Mouse (Mus musculus): ENCODE measurements around the gene H2-M10.6. TPM values are rescaled to one million over a fixed set of nuclear protein-coding genes. Genes with fewer than 3 reads are reported as not detected.
"Not testable (repeated sequence)": the region's sequence is repeated elsewhere in the genome, so short reads cannot be mapped to it uniquely, and the experiment has no call there.

The H2-M10.6 gene
- not detected for total RNA-seq (2022)

- DNase-seq (ENCODE audit: low spot score): no peak
These were observed at the start of gene H2-M10.6 for GRCm38 (mm10) chr17:36811871-36812270. TSS of gene H2-M10.6 (plus strand) at chr17:36812171.

DNA sequence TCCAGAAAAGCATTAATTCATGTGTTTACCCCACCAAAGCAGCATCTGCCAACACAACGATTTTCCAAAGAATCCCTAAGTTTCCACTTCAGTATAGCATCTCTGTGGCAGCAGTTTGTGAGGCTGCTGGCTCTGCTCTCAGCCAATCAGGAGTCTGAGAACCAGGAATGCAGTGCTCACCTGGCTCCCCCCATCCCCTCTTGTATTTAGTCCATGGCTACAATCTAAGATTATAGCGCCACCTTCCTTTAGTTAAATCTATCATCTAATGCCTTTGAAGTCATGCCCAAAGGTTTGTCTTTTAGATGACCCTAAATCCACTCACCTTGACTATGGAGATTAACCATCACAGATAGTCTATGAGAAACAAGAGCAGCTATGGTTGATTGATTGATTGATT is 48.2 kb upstream of the H2-M10.6 start:
- DNase-seq (ENCODE audit: low spot score): no peak

DNA sequence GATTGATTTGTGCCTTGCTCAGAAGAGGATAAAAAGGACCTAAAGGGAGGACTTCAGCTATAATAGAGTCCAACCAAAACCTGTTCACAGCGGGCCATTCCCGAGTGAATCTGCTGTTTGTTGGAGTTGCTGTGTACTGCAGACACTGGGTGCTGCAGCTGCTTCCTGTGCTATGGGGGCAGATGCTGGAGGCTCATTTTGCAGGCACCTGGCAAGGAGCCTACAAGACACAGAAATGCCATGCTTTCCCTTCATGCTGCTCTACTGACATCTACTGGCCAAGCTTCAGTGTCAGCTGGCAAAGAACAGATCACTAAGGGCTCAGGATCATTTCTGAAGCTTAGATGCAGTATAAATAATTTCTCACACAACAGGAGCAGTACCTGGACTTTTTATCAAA is 47.7 kb upstream of the H2-M10.6 start:
- not testable (repeated sequence) for DNase-seq (ENCODE audit: low spot score)

DNA sequence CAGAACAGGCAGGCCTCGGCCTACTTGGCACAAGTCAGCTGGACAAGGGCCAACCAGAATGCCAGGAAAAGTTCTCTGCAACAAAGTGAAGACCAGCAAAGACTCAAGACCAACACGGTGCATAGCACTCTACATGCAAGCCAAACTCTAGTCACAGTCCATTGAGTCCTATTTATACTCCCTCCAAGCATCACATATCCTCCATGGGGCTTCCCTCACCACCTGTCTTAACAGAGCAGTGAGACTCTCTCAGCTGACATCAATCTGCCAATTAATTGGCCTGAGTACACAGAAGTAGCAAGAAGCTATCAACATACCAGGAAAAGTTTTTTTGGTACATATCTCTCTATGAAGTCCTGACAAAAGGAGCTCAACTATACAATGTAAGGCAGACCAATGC is 46.6 kb upstream of the H2-M10.6 start:
- DNase-seq (ENCODE audit: low spot score): not testable (repeated sequence)

DNA sequence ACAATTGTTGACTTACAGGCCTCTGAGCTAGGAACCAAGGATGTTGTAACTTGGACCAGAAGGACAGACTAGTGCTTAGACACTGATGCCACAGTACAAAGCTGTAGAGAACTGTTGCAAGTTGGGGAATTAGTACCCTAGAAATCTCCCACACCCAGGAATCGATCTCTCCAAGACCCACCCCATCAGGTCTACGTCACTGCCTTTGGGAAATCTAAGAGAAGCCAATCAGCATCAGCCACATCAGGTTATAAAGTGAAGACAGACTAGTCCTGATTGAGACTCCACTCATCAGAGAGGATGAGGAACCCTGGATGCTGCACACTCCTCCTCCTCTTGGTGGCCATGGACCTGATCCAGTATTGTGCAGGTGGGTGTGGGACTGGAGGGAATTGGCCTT is 39.4 kb upstream of the H2-M10.6 start, which contains the start of gene H2-M10.5:
Gene H2-M10.5 (plus strand): TSS at position 301 of the 400 bp plus-strand sequence.
- DNase-seq (ENCODE audit: low spot score): not testable (repeated sequence)

GRCm38 (mm10) chr17:36781533-36781932 is 30.4 kb upstream of the H2-M10.6 start:
- no peak for DNase-seq (ENCODE audit: low spot score)

DNA sequence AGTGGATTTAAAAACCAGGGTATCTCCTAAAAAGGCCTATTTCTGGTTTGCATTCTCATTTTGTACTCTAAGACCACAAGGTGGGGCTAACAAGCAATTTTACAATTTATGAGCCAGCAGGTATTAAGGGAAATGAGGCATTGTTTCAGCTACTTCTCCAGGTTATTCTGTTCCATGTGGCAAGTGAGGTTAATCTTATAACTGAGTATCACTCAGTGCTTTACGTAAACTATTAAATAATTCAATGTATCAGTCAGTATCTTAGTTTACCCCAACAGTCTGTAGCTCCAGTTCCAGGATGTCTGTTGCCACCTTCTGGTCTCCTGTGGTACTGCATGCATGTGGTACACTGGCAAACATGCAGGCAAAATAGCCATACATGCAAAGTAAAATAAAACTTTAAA is 25.5 kb upstream of the H2-M10.6 start:
- DNase-seq (ENCODE audit: low spot score): peak; percentile 18

- no peak for DNase-seq (ENCODE audit: low spot score)
These were observed 23.6 kb upstream of the H2-M10.6 start for GRCm38 (mm10) chr17:36788351-36788750.

GRCm38 (mm10) chr17:36788801-36789200 is 23.2 kb upstream of the H2-M10.6 start:
- DNase-seq (ENCODE audit: low spot score): peak; percentile 59

- no peak for DNase-seq (ENCODE audit: low spot score)
These were observed 12.5 kb upstream of the H2-M10.6 start for GRCm38 (mm10) chr17:36799493-36799892.

DNA sequence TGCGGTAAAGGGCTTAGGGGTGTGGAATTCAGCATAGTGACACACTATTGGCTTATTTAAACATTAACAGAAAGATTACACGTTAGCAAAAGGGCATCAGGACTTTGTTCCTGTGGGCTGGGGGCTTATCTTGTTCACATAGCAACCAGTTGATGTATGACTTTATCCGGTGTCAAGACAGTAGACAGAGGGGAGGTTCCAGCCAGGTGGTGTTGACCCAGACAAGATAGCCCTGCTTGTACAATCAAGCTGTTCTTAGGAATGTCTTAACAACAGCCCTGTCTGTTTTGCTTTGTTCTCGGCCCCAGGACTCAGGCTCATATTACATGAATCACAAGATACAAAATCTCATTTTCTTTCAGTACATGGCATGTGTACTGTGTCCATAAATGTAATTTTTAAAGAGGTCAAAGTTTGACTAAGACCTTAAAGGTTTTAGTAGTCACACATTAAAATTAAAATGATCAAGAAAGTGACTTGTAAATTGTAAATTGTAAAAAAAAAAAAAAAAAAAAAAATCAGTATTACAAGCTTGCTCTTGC is 12.0 kb upstream of the H2-M10.6 start:
- not testable (repeated sequence) for DNase-seq (ENCODE audit: low spot score)

- peak; percentile 57 for DNase-seq (ENCODE audit: low spot score)
These were observed 12.0 kb downstream of the H2-M10.6 start for GRCm38 (mm10) chr17:36824005-36824404.

DNA sequence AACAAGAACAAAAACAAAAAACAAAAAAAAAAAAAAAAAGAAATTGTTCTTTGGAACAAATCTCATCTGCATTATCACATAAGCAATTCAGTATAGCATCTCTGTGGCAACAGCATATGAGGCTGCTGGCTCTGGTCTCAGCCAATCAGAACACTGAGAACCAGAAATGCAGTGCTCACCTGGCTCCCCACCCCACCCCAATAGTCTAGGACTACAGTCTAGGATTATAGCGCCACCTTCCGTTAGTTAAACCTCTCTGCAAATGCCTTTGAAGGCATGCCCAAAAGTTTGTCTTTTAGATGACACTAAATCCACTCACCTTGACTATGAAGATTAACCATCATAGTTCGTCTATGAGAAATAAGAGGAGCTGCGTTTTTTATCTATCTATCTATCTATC is 13.6 kb downstream of the H2-M10.6 start:
- DNase-seq (ENCODE audit: low spot score): no peak

DNA sequence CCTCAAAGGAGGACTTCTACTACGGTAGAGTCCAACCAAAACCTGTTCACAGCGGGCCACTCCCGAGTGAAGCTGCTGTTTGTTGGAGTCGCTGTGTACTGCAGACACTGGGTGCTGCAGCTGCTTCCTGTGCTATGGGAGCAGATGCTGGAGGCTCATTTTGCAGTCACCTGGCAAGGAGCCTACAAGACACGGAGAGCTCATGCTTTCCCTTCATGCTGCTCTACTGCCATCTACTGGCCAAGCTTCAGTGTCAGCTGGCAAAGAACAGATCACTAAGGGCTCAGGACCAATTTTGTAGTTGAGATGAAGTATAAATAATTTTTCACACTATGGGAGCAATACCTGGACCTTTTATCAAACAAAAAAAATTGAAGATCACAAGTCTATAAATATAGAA is 14.0 kb downstream of the H2-M10.6 start:
- DNase-seq (ENCODE audit: low spot score): peak; percentile 88

GRCm38 (mm10) chr17:36828488-36828887 is 16.5 kb downstream of the H2-M10.6 start:
- no peak for DNase-seq (ENCODE audit: low spot score)

DNA sequence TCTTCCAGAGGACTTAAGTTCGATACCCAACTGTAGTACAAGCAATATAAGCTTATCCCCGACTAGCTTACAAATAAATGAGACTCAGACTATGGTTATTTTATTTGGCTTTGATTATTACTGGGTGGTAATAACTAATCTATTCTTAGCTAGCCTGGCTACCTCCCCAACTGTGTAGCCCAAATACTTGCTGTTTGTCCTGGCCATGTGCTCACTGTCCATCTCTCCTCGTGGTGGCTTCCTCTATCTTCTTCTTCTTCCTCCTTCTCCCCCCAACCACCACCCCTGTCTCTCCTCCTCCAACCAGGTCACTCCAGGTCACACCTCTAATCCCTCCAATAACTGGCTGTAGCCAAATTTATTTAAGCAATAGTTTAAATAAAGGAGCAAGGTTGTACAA is 18.5 kb downstream of the H2-M10.6 start:
- no peak for DNase-seq (ENCODE audit: low spot score)

DNA sequence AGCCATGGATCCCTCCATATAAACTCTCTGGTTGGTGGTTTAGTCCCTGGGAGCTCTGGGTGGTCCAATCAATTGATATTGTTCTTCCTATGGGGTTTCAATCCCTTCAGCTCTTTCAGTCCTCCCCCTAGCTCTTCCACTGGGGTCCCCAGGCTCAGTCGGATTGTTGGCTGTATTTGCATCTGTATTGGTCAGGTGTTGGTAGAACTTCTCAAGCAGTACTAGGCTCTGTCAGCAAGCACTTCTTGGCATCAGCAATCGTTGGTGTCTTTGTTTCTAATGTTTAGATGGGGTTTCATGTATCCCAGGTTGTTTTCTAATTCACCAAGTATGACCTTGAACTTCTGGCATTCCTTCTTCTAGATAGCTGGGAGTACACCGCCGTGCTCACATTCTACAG is 20.7 kb downstream of the H2-M10.6 start:
- no peak for DNase-seq (ENCODE audit: low spot score)

GRCm38 (mm10) chr17:36835591-36836426 is 23.8 kb downstream of the H2-M10.6 start:
- DNase-seq (ENCODE audit: low spot score): peak; percentile 63

- no peak for DNase-seq (ENCODE audit: low spot score)
These were observed 24.4 kb downstream of the H2-M10.6 start for GRCm38 (mm10) chr17:36836427-36836812.

DNA sequence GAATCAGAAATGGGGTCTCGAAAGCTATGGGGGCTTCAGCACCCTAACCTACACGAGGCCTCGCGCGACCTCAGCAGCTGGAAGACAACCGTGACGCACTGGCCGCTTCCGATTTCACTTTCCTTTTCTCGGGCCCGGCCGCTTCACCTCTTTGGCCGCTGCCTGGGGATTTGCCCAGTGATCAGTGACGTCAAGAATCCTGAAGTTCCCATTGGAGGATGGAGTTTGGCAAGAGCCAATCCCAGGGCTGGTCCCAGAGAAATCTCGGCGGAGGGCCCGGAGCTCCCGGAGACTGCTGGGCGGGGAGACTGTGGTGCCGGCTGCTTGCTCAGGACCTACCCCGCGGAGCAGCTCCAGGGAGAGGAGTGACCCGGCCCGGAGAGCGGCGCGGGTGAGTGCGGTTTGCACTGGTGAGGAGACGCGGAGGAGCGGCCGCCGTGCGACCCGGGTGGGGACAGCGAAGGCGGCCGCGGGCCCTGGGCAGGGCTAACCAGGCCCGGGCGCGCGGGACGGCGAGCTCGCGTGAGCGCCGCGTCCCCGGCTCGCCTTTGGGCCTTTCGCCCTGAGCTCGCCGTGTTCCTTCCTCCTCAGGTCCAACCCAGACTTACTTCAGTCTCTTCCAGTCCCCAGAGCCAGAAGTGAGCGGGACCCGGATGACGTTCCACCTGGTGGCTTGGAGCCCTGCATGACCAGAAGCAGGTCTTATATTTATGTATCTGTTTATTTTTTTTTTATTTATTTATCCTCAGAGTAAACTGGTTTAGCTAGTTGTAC is 25.1 kb downstream of the H2-M10.6 start, which contains the start of gene Trim26:
Gene Trim26 (plus strand): TSS at position 261 of the 774 bp plus-strand sequence.
- peak; percentile 100 for DNase-seq (ENCODE audit: low spot score)

DNA sequence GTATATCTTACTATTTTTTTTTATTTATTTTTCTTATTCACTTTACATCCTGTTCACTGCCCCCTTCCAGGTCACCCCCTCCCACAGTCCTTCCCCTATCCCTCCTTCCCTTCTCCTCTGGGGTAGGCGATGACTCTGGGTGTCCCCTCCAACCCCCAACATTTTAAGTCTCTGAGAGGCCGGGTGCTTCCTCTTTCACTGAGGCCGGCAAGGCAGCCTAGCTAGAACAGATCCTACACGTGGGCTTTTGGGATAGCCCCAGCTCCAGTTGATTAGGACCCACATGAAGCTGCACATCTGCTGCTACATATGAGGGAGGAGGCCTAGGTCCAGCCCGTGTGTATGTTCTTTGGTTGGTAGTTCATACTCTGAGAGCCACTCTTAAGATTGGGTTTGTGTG is 27.0 kb downstream of the H2-M10.6 start:
- DNase-seq (ENCODE audit: low spot score): no peak

GRCm38 (mm10) chr17:36839931-36840330 is 28.0 kb downstream of the H2-M10.6 start:
- DNase-seq (ENCODE audit: low spot score): no peak

Data from heart, adult 8-10 months (tissue).